Mouse (Mus musculus) midbrain, embryonic 15.5 days (tissue): ENCODE data around the gene Fem1a. TPM values are rescaled to one million over a fixed set of nuclear protein-coding genes. Genes with fewer than 3 reads are reported as not detected.

Experiments used
- ATAC-seq: fragments of 200-750 bp; cut with Nextera tagmentation; replicated peaks from 2 replicates; pipeline ENCODE4 v1.8.0; 2017; ENCODE audit warnings: moderate TSS enrichment
- H3K27ac ChIP-seq: fragments of 300-500 bp; sonication (generic); 2 replicates; pipeline ENCODE4 v1.5.1; 2015; ENCODE audit warnings: mild to moderate bottlenecking, inconsistent platforms
- H3K27me3 ChIP-seq: fragments of 300-500 bp; sonication (generic); replicated peaks from 2 replicates; pipeline ENCODE4 v1.6.1; 2015; ENCODE audit warnings: inconsistent platforms
- H3K36me3 ChIP-seq: fragments of 300-500 bp; sonication (generic); replicated peaks from 2 replicates; pipeline ENCODE4 v1.6.1; 2015; ENCODE audit warnings: inconsistent platforms
- H3K4me1 ChIP-seq: fragments of 300-500 bp; sonication (generic); 2 replicates; pipeline ENCODE4 v1.6.1; 2015; ENCODE audit warnings: inconsistent platforms
- H3K4me2 ChIP-seq: fragments of 300-500 bp; sonication (generic); 2 replicates; pipeline ENCODE4 v1.6.1; 2015; ENCODE audit warnings: inconsistent platforms, mild to moderate bottlenecking, moderate library complexity
- H3K4me3 ChIP-seq: fragments of 300-500 bp; sonication (generic); 2 replicates; pipeline ENCODE4 v1.5.1; 2015; ENCODE audit warnings: mild to moderate bottlenecking, inconsistent platforms
- H3K9ac ChIP-seq: fragments of 300-500 bp; sonication (generic); 2 replicates; pipeline ENCODE4 v1.6.1; 2015; ENCODE audit warnings: mild to moderate bottlenecking, inconsistent platforms
- H3K9me3 ChIP-seq: fragments of 300-500 bp; sonication (generic); 2 replicates; pipeline ENCODE4 v1.6.1; 2016; ENCODE audit warnings: inconsistent platforms
- WGBS: fragments of 180-500 bp; shearing (Covaris S2); methylation state at CpG from one replicate; pipeline ENCODE4 v1.1.7; 2015; ENCODE audit warnings: mixed read lengths; 5-methylcytosine and 5-hydroxymethylcytosine counted together
- polyA plus RNA-seq: library from polyadenylated mRNA; unstranded; fragments of >200 nt; fragmentation: Nextera tagmentation; extraction: Ambion mirVana; gene quantifications from 2 replicates; pipeline ENCODE4 v1.2.1, GENCODE M21; 2015

The Fem1a gene
- polyA plus RNA-seq, 1 experiment from 2014 or later: 20.1 TPM

DNA sequence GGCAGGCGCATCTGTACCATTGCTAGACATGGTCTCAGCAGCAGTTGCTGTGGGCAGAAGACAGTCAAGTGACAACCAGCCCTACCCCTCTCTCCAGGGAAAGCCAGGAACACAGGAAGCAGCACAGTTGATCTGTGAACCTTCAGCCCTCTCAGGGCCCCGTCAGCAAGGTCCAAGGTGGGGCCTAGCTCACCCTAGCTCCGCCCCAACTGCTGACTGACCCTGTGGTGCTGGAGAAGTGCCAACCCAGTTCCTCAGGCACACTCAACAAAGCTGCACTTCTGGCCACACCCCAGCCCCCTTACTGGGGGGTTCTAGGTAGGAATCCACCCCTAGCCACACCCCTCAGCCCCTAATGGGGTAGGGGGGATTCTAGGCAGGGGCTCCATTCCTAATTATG is 31.2 kb downstream of the Fem1a start:
- Histone ChIP-seq H3K4me3 (no peak overlapping the region), H3K36me3 (no peaks in the 10 kb centered on the region), H3K9me3 (no peaks in the 10 kb centered on the region), H3K4me2 (no peak overlapping the region), H3K9ac (no peak overlapping the region), H3K27ac (no peak overlapping the region), H3K27me3 (no peaks in the 10 kb centered on the region), H3K4me1 (peaks cover 24% of the 10 kb centered on the region)
- 70% methylated on average over 3 of the region's 3 CpGs for WGBS
- no peak for ATAC-seq

DNA sequence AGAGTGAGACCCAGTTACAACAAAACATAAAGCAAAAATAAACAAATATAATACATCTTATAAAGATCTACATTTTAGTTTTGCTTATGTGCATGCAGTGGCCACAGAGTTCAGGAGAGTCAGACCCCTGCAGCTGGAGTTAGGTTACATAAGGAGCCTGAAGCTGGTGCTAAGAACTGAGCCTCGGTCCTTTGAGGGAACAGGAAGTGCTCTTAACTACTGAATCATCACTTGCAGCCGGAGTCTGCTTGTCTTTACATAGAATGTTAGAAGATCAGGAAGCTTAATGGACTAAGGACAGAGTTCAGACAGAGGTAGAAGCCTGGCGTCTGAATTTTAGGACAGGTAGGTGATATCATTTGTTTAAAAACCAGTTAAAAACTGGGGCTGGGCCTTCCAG is 32.3 kb downstream of the Fem1a start:
- Histone ChIP-seq H3K4me1 (peaks cover 24% of the 10 kb centered on the region), H3K4me3 (no peak overlapping the region), H3K27me3 (no peaks in the 10 kb centered on the region), H3K36me3 (no peaks in the 10 kb centered on the region), H3K27ac (peak overlapping the region; percentile 51; the same call in 1 of the 2 replicates), H3K9ac (no peak overlapping the region), H3K9me3 (no peaks in the 10 kb centered on the region), H3K4me2 (no peak overlapping the region)
- WGBS: 48% methylated on average over 3 of the region's 3 CpGs
- no peak for ATAC-seq

DNA sequence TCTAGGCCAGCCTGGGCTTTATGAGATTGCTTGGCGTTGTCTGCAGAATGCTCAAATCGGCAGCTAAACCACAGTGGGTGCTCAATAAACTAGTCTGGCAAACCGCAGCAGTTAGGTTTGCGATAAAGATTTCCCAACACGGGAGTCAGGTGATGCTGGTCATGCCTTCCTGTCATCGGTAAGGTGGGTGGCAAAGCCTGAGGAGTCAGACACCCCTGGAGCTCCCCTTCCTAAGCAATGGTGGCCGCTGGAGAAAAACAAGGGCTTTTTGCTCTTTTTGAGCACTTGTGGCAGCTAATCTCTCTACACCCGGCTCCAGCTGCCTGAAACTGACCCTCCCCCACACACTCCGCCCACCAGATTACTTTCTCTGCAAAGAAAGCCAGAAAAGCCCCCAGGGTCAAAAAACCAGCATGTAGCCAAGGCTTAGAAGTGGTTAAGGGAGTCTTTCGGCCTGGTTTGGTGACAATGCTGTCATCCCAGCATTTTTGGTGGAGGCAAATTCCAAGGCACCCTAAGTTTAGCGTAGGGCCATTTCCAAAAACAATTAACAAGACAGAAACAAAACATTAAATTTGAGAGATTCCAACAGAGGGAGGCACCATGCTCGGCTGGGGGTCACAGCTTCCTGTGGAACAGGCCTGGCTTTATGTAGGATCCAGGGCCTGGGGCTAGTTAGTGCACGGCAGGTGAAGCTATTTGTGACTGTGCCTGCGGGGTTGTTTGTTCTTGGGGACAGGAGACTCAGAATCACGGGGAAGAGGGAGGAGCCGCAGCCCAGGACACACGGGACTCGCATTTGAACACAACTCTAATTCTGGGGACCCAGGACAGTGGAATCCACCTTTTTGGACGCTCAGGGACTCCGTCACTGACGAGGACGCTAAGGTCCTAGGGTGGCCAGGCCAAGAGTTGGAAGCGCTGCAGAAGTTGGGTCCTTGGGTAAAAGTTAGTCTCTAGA is 33.0 kb downstream of the Fem1a start:
- Histone ChIP-seq H3K4me3 (peak overlapping the region; percentile 25), H3K4me1 (peaks cover 24% of the 10 kb centered on the region), H3K9me3 (no peaks in the 10 kb centered on the region), H3K9ac (peak overlapping the region; percentile 15; the same call in 1 of the 2 replicates), H3K36me3 (no peaks in the 10 kb centered on the region), H3K27me3 (no peaks in the 10 kb centered on the region), H3K27ac (peak overlapping the region; percentile 51), H3K4me2 (peak overlapping the region; percentile 45)
- 3% methylated on average over 23 of the region's 23 CpGs for WGBS
- no peak; the same call in 1 of the 2 replicates for ATAC-seq

DNA sequence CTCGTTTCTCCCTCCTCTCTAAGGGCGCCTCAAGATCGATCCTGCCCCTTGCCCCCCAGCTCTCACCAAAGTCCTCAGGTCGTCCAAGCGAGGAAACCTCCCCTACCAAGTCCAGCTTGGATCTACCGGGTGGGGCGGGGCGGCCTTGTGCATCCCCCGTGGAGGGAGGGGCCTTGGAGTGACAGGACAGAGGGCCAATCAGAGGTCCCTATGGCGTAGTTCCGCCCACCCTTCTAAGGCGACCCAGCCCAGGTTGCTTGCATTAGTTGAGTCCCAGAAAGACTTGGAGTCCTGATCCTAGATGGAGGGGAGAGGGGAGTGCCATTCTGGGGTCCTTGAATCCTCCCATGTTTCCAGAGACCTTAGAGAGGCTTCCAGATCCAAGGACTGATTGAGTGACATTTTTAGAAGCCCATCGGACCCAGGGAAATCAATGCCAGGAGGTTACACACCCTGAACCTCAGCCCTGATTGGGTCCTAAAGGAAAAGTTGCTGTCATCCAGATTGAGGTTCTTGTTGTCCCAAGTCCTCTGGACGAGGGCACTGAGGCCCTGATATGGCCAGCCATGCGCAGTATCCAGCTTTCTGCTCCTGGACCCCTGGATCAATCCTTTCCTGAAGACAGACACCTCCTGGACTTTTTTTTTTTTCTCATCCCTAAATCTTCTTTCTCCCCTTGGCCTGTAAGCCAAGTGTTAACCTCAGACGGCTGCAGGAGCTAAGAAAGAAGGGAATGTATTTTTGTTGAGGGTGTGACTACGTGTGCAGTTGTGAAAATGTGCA is 34.0 kb downstream of the Fem1a start:
- H3K4me1 ChIP-seq: peaks cover 24% of the 10 kb centered on the region
- peak overlapping the region; percentile 51 for H3K27ac ChIP-seq
- 4% methylated on average over 17 of the region's 17 CpGs for WGBS
- no peaks in the 10 kb centered on the region for H3K27me3 ChIP-seq
- H3K9ac ChIP-seq: no peak overlapping the region
- H3K36me3 ChIP-seq: no peaks in the 10 kb centered on the region
- H3K9me3 ChIP-seq: no peaks in the 10 kb centered on the region
- ATAC-seq: peak; percentile 67
- H3K4me2 ChIP-seq: peak overlapping the region; percentile 45
- H3K4me3 ChIP-seq: peak overlapping the region; percentile 25

DNA sequence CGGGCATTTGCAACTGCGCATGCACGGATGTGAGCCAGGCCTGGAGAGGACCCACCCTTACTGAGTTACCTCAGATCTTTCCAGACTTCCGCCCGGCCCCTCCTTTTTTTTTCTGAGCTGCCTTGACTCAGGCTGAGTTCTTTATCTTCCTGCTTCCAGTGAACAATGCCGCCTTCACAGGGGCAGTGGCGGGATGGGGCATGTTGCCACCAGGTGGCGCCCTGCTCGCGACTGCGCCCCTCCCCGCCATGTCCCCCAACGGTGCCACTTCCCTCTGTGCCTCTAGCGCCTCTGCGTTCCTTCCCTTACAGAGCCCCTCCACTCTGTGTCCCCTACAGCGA is 34.5 kb downstream of the Fem1a start:
- peak overlapping the region; percentile 51 for H3K27ac ChIP-seq
- 0% methylated on average over 16 of the region's 16 CpGs for WGBS
- H3K27me3 ChIP-seq: no peaks in the 10 kb centered on the region
- no peaks in the 10 kb centered on the region for H3K9me3 ChIP-seq
- H3K4me3 ChIP-seq: peak overlapping the region; percentile 19
- H3K9ac ChIP-seq: no peak overlapping the region
- H3K4me2 ChIP-seq: peak overlapping the region; percentile 45
- no peaks in the 10 kb centered on the region for H3K36me3 ChIP-seq
- ATAC-seq: peak; percentile 86
- peaks cover 24% of the 10 kb centered on the region for H3K4me1 ChIP-seq

DNA sequence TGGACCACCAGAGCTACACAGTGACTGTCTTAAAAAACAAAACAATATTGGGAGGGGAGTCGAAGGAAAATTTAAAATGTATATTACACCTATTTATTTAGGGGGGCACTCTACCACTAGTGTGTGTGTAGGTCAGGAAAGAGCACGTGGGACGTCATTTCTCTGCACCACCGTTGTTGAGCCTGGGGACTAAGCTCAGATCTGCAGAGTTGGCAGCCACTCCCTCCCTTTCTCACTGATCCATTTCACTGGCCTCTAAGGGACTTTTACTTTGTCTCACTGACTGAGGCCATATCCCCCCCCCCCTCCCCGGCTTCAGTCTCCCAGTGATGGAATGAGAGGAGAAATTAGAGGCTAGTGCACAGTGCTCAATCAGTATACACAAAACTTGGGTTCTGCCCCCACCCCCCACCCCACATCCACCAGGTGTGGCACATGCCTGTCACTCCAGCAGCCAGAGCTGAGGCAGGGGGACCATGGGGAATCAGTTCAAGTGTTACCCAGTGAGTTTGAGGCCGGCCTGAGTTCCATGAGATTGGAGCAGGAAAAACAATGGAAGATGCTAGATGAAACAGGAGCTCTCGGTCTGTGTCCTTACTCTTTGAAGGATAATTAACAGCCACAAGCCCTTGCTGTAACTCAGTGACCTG is 35.3 kb downstream of the Fem1a start:
- WGBS: 50% methylated on average over 7 of the region's 7 CpGs
- no peak overlapping the region for H3K27ac ChIP-seq
- no peaks in the 10 kb centered on the region for H3K9me3 ChIP-seq
- no peak for ATAC-seq
- H3K36me3 ChIP-seq: no peaks in the 10 kb centered on the region
- H3K9ac ChIP-seq: no peak overlapping the region
- peaks cover 24% of the 10 kb centered on the region for H3K4me1 ChIP-seq
- no peak overlapping the region for H3K4me2 ChIP-seq
- H3K4me3 ChIP-seq: no peak overlapping the region
- H3K27me3 ChIP-seq: no peaks in the 10 kb centered on the region

DNA sequence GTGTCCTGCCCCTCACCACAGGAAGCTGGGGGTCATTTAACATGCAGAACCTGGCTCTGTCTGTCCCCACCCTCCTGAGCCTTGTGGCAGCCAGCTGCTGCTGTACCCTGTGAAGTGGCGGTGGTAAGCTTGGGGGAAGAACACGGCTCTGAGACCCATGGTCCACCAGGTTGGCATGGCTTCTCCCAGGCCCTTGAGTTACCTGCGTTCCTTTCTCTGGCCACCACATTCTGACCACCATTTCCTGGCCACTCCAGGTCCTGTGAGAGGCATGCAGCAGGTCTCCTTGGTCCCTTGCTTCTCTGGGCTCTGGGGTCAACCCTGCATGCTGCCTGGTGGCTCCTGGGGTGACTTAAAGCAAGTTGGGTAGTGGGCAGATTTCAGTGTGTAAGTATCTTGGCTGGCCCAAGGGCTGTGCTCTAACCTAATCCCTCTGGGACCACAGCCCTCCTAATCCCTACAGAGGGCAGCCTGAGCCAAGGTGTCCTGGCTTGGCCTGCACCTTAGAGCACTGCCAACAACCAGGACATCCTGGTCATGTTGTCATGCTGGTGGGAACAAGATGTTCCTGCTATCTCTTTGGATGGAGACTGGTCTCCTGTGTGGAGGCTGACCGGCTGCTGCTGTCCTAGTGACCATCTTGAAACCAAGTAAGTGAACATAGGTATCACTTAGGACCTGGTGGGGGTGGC is 36.1 kb downstream of the Fem1a start, which contains the start of gene Plin3:
Plin3 (minus strand) TSS at position 343 of the 692 bp plus-strand sequence.
- Histone ChIP-seq H3K27me3 (no peaks in the 10 kb centered on the region), H3K36me3 (no peaks in the 10 kb centered on the region), H3K9me3 (no peaks in the 10 kb centered on the region), H3K4me2 (no peak within 1 kb of the TSS), H3K4me1 (peaks cover 24% of the 10 kb centered on the region), H3K27ac (no peak within 1 kb of the TSS), H3K9ac (no peak within 1 kb of the TSS), H3K4me3 (no peak within 1 kb of the TSS)
- no peak for ATAC-seq
- WGBS: 85% methylated on average over 4 of the region's 4 CpGs

DNA sequence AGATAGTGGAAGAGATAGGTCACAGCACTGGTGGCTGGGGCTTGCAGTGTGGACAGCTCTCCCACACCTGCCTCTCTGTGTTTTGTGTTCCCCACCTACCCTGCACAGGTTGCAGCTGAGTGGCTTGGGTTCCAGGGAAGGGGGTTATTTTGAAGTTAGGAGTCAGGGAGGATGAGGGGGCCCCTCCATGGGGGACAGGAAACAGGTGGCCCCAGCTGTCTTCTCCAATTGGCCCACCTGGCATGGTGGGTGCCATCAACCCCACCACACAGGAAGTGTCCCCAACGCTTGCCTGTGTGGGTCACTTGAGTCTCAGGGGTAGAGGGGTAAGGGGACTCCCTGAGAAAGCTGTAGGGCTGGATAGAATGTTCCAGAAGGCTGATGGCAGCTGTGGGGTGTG is 36.7 kb downstream of the Fem1a start:
- Histone ChIP-seq H3K4me2 (no peak overlapping the region), H3K27me3 (no peaks in the 10 kb centered on the region), H3K36me3 (no peaks in the 10 kb centered on the region), H3K9me3 (no peaks in the 10 kb centered on the region), H3K9ac (no peak overlapping the region), H3K4me1 (peaks cover 24% of the 10 kb centered on the region), H3K27ac (no peak overlapping the region), H3K4me3 (no peak overlapping the region)
- 88% methylated on average over 1 of the region's 1 CpGs for WGBS
- no peak for ATAC-seq

DNA sequence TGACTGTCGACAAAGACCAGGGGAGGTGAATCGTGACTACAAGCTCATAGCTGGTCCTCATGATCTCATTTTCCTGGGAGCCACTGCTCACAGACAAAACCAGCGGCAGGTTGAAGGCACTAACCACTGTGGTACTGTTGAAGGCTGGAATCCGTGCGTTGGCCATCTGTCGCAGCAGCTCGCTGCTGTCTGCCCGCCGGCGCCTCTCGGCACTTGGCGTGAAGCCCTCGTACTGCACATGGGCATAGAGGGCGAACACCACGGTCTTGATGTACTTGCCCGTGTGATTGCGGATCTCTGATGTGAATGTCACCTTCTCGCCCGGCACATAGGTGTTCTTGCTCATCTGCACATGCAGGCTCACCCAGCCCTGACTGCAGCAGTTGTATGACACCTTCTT is 37.6 kb downstream of the Fem1a start:
- Histone ChIP-seq H3K9ac (no peak overlapping the region), H3K4me1 (peaks cover 23% of the 10 kb centered on the region), H3K27me3 (no peaks in the 10 kb centered on the region), H3K4me2 (no peak overlapping the region), H3K36me3 (no peaks in the 10 kb centered on the region), H3K9me3 (no peaks in the 10 kb centered on the region), H3K4me3 (no peak overlapping the region), H3K27ac (no peak overlapping the region)
- WGBS: 92% methylated on average over 19 of the region's 19 CpGs
- ATAC-seq: no peak

DNA sequence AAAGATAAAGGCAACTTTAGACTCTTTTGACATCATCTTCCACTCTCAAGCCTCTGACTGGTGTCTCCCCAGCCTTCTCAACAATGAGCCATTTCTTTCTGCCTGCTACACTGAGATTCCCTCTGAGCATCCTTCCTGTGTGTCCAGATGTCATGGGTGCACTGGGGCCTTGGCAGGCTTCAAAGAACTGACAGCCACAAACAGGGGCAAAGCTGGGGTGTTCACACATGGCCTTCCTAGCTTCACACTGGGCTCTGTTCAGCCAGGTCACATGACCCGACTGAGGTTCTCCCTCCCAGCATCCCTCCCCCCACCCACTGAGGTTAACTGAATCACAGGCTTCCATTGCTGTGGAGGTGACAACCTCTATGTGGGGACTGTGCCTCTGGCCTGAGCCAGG is 39.6 kb downstream of the Fem1a start:
- no peak overlapping the region for H3K9ac ChIP-seq
- no peak overlapping the region for H3K4me2 ChIP-seq
- H3K27ac ChIP-seq: no peak overlapping the region
- peaks cover 4% of the 10 kb centered on the region for H3K4me1 ChIP-seq
- WGBS: 73% methylated on average over 1 of the region's 1 CpGs
- H3K4me3 ChIP-seq: no peak overlapping the region
- no peaks in the 10 kb centered on the region for H3K27me3 ChIP-seq
- H3K36me3 ChIP-seq: no peaks in the 10 kb centered on the region
- H3K9me3 ChIP-seq: no peaks in the 10 kb centered on the region
- no peak for ATAC-seq

DNA sequence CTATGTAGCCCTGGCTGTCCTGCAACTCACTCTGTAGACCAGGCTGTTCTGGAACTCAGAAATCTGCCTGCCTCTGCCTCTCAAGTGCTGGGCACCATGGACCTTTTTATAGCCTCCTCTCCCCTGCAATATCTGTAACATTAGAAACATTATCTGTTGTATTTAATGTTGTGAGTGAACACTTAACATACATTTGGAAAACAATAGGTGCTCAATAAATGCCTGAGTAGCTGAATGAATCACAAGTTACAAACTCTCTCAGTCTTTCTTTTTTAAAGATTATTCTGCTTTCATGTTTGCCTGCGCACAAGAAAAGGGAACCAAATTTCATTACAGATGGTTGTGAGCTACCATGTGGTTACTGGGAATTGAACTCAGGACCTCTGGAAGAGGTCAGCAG is 41.6 kb downstream of the Fem1a start:
- Histone ChIP-seq H3K27me3 (no peaks in the 10 kb centered on the region), H3K9me3 (no peaks in the 10 kb centered on the region), H3K4me1 (peaks cover 7% of the 10 kb centered on the region), H3K4me3 (no peak overlapping the region), H3K4me2 (no peak overlapping the region), H3K27ac (no peak overlapping the region), H3K36me3 (no peaks in the 10 kb centered on the region), H3K9ac (no peak overlapping the region)
- 100% methylated on average over 1 of the region's 1 CpGs for WGBS
- ATAC-seq: no peak

DNA sequence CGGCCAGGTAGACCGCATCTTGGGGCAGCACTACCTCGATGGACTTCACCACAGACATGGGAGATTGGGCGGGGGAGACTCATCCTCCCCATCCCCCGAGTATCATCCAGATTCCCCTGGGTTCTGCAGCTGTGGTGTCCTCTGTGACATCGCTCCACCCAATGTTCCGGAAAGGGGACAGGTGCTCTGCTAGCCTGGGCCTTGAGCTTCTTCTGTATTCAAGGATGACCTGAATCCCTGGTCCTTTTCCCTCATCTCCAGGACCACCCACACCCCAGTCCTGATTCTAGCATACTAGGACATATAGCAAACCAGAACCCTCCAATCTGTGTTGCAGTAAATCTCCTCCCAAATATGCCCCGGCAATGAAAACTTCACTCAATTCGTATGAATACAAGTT is 43.6 kb downstream of the Fem1a start, which contains the start of gene Arrdc5:
Arrdc5 (minus strand) TSS at position 101 of the 400 bp plus-strand sequence.
- 92% methylated on average over 9 of the region's 9 CpGs for WGBS
- H3K4me3 ChIP-seq: no peak within 1 kb of the TSS

More for the DNA sequence above, 43.6 kb downstream of the Fem1a start, which contains the start of gene Arrdc5:
- no peak within 1 kb of the TSS for H3K9ac ChIP-seq
- ATAC-seq: no peak
- H3K9me3 ChIP-seq: no peaks in the 10 kb centered on the region
- no peaks in the 10 kb centered on the region for H3K36me3 ChIP-seq
- H3K27me3 ChIP-seq: no peaks in the 10 kb centered on the region
- peaks cover 22% of the 10 kb centered on the region for H3K4me1 ChIP-seq
- no peak within 1 kb of the TSS for H3K4me2 ChIP-seq
- H3K27ac ChIP-seq: no peak within 1 kb of the TSS
